ENCODE assay signal across 1 mouse cellular context in genomic region chr14:59201604-59202215, GRCm38 (mm10).
A peak's percentile ranks its signal among the peaks of the same experiment; 100 is the strongest.
TF ChIP-seq lines count a peak whose summit lies in the region.

No protein-coding gene starts in this region.

TF ChIP-seq in MEL, 35 proteins besides CTCF, POLR2A, EP300 and RAD21 (continued from another document):
- TF ChIP-seq GABPA (IDR thresholded peaks at IDR 0.05; ENCODE audit: low read depth, low read length) (no peak), MAX (IDR thresholded peaks at IDR 0.05; ENCODE audit: low read length) (peak; percentile 41; the same call in 1 of the 2 replicates), JUND (IDR thresholded peaks at IDR 0.05; ENCODE audit: low read depth, low read length) (no peak), CHD2 (IDR thresholded peaks at IDR 0.05; ENCODE audit: low read length) (no peak), MYC (IDR thresholded peaks at IDR 0.05; ENCODE audit: low read depth, low read length) (0 out of 2 replicates have a peak, but pooled peaks have one; percentile 10), UBTF (IDR thresholded peaks at IDR 0.05; ENCODE audit: borderline replicate concordance, insufficient read depth, low read depth, low read length) (no peak), NRF1 (IDR thresholded peaks at IDR 0.05; ENCODE audit: insufficient read depth, low read depth, low read length, poor library complexity, severe bottlenecking) (no peak), USF2 (IDR thresholded peaks at IDR 0.05; ENCODE audit: borderline replicate concordance in 1 of 2, insufficient read depth in 1 of 2, low read depth in 1 of 2, low read length in 2 of 2) (no peak), MXI1 (IDR thresholded peaks at IDR 0.05; ENCODE audit: low read depth, low read length) (no peak), TCF12 (IDR thresholded peaks at IDR 0.05; ENCODE audit: low read depth, low read length) (no peak), MYB (IDR thresholded peaks at IDR 0.05; ENCODE audit: low read depth, low read length) (no peak), BHLHE40 (IDR thresholded peaks at IDR 0.05; ENCODE audit: borderline replicate concordance, low read depth, low read length) (0 out of 2 replicates have a peak, but pooled peaks have one; percentile 13), ZNF384 (IDR thresholded peaks at IDR 0.05; ENCODE audit: low read depth, low read length) (peak; percentile 88), SMC3 (IDR thresholded peaks at IDR 0.05; ENCODE audit: low read depth, low read length) (no peak), RCOR1 (IDR thresholded peaks at IDR 0.05; ENCODE audit: low read depth, low read length) (peak; percentile 78)
